Mouse (Mus musculus): ENCODE measurements around the gene Irf2.

- TF ChIP-seq POLR2A (IDR thresholded peaks at IDR 0.05; ENCODE audit: low read depth, low read length) (no peak), CTCF (IDR thresholded peaks at IDR 0.05; ENCODE audit: borderline replicate concordance, insufficient read depth, low read length) (no peak)
Observed at GRCm38 (mm10) chr8:46733603-46734002, 5.9 kb upstream of the Irf2 start.
